Mouse (Mus musculus) ES-Bruce4 (cell line): ENCODE results near the gene Tiam1.

Source experiments
- CTCF ChIP-seq: IDR thresholded peaks from one replicate; pipeline ENCODE4 v1.8.1; 2011; ENCODE audit warnings: low read depth, low read length
- POLR2A ChIP-seq: IDR thresholded peaks from one replicate; pipeline ENCODE4 v1.8.1; 2011; ENCODE audit warnings: low read length; ENCODE audit not compliant: insufficient read depth

- TF ChIP-seq CTCF (no peak), POLR2A (no peak)
These were observed 149.4 kb downstream of the Tiam1 start for GRCm38 (mm10) chr16:89993991-89994825.
